Mouse (Mus musculus): ENCODE measurements at regions not wholly inside any gene's neighbourhood (a gene's known extent, or its start where the extent isn't known, plus 50 kb on each side); places are given as distances from the start of the nearest gene placed in this dataset.
A peak's percentile ranks its signal among the peaks of the same experiment; 100 is the strongest.

DNA sequence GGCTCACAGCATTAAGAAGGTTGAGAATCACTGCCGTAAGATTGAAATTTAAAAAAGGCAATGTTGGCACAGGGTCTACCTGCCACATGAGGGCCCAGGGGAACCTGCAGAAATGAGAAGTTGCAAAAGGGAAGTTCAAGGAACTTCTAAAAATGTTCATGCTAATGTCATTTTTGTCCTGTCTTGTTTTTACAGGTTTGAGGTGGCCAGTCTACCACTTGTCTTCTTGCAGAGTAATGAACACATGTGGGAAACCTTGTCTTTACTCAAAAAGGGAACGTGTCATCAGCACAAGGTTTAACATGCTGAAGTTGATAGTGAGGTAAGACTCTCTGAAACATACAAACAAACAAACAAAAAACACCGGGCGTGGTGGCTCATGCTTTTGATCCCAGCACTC is 71.4 kb upstream of the Nanos1 start:
- no peak overlapping the region for H3K27ac ChIP-seq
- no peaks in the 10 kb centered on the region for H3K27me3 ChIP-seq
- ATAC-seq: no peak
- no peaks in the 10 kb centered on the region for H3K9me3 ChIP-seq
- no peak overlapping the region for H3K4me3 ChIP-seq (replicated peaks)
- H3K36me3 ChIP-seq: no peaks in the 10 kb centered on the region
- H3K9ac ChIP-seq (replicated peaks): no peak overlapping the region
- WGBS: 95% methylated on average over 4 of the region's 4 CpGs
- H3K4me2 ChIP-seq (replicated peaks): no peak overlapping the region
- H3K4me1 ChIP-seq (replicated peaks): peaks cover 4% of the 10 kb centered on the region; the same call in 1 of the 2 replicates

DNA sequence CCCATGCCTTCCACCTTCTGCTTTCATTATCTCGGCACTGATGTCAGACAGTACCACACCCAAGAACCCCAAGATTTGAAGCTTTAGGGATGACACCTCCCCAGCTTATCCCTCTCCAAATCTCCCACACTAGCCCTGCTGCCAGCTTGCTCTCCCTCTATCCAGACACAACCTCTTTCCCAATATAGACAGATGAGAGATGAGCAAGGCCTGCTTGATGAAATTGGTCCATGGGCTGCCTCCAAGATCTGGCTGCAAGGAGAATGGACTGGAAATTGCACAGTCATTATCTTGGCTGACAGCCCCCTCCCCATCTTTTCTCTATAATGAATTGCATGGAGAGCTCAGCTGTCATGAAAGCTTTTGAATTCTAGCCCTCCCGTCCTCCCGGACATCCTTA is 73.5 kb upstream of the Nanos1 start:
- Histone ChIP-seq H3K36me3 (no peaks in the 10 kb centered on the region), H3K9me3 (no peaks in the 10 kb centered on the region), H3K4me1 (replicated peaks) (peaks cover 4% of the 10 kb centered on the region; the same call in 1 of the 2 replicates), H3K27me3 (no peaks in the 10 kb centered on the region), H3K4me2 (replicated peaks) (no peak overlapping the region), H3K4me3 (replicated peaks) (no peak overlapping the region), H3K27ac (peak overlapping the region; percentile 47; the same call in 1 of the 2 replicates), H3K9ac (replicated peaks) (no peak overlapping the region)
- peak; percentile 75 for ATAC-seq
- WGBS: 45% methylated on average over 3 of the region's 3 CpGs

DNA sequence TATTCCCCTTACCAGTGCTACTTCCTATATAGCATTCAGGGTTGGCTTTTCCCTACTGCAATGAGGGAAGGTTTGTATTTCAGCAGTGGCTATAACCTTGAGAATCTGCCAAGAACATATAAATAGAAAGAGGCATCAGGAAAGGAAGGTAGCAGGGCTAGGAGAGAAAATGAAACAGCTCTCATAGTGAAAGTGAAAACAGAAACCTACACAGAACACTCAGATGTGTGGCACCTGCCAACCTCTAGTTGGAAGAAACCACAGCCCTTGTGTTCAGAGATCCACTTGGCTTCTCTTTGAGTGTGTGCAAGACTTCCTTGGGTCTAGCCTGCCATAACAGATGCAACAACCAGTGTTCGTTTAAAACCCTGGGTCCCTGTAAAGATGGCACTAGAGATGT is 74.3 kb upstream of the Nanos1 start:
- no peak overlapping the region for H3K9ac ChIP-seq (replicated peaks)
- peaks cover 4% of the 10 kb centered on the region; the same call in 1 of the 2 replicates for H3K4me1 ChIP-seq (replicated peaks)
- H3K27me3 ChIP-seq: no peaks in the 10 kb centered on the region
- H3K9me3 ChIP-seq: no peaks in the 10 kb centered on the region
- WGBS: 59% methylated on average over 1 of the region's 1 CpGs
- H3K36me3 ChIP-seq: no peaks in the 10 kb centered on the region
- peak overlapping the region; percentile 7; the same call in 1 of the 2 replicates for H3K27ac ChIP-seq
- H3K4me3 ChIP-seq (replicated peaks): no peak overlapping the region
- no peak for ATAC-seq
- H3K4me2 ChIP-seq (replicated peaks): no peak overlapping the region

DNA sequence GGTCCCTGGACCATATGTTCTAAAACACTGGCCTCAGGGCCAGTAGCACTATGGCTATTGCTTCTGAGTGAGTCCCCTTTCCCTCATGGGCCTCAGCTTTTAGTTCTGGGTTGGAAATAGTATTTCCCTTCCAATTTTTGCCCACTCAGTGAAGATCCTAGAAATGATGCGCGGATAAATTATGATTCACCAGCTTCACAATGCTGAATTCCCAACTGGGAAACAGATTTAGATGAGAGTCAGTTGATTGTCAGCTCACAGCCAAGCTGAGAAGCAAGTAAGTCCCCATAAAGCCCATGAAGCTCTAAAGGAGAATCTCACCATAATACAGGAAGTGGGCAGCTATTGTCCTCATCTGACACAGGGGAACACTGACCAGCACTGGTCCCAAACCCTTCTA is 77.6 kb upstream of the Nanos1 start:
- Histone ChIP-seq H3K36me3 (no peaks in the 10 kb centered on the region), H3K9ac (replicated peaks) (no peak overlapping the region), H3K27ac (no peak overlapping the region), H3K9me3 (no peaks in the 10 kb centered on the region), H3K4me3 (replicated peaks) (no peak overlapping the region), H3K4me2 (replicated peaks) (no peak overlapping the region), H3K27me3 (no peaks in the 10 kb centered on the region), H3K4me1 (replicated peaks) (peaks cover 7% of the 10 kb centered on the region; the same call in 1 of the 2 replicates)
- WGBS: 86% methylated on average over 2 of the region's 2 CpGs
- ATAC-seq: no peak

DNA sequence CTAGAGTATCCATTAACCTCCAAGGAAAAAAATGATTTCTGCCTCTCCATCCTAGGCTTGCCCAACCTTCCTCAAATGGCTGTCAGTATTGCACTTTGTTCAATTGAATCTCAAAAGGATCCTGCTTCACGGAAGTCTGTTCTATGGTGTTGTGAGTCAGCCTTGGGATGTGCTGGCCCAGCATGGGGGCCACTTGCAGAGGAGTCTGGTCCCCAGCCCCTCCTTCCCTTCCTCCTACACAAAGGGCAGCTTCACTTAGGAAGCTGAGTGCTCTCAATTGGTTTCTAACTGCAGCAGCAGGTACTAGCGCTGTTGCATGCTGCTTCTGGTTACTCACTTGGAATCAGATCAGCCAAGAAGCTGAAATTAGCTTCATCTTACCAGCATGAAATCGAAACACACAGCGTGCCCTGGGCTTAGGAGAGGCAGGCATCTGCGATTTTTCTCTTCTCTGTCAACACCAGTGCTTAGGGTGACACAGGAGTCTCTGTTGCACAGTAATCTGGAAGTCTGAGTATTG is 80.8 kb upstream of the Nanos1 start:
- no peak for ATAC-seq
- H3K36me3 ChIP-seq: no peaks in the 10 kb centered on the region
- no peak overlapping the region for H3K27ac ChIP-seq
- H3K9ac ChIP-seq (replicated peaks): no peak overlapping the region
- no peak overlapping the region for H3K4me2 ChIP-seq (replicated peaks)
- H3K9me3 ChIP-seq: no peaks in the 10 kb centered on the region
- WGBS: 35% methylated on average over 5 of the region's 5 CpGs
- 0 out of 2 replicates have a peak, but pooled peaks cover 3% of the 10 kb centered on the region for H3K4me1 ChIP-seq (replicated peaks)
- H3K27me3 ChIP-seq: no peaks in the 10 kb centered on the region
- no peak overlapping the region for H3K4me3 ChIP-seq (replicated peaks)

DNA sequence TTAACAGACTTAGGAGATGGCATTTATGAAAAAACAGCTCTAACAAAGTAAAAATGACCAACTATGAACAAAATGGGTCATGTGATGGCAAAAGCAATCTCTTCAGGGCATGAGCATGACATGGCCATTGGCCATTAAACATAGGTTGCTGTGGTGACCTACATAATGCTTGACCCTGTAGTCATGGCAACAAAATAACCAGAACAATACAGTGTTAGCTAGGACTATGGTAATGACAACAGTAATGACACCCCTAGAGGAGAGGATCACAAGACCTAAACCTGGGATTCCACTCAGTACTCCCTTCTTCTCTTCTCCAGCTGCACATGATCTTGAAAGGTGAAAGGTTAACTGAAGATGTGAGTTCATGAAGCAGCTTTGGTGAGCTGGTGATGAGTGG is 85.0 kb upstream of the Nanos1 start:
- no peak overlapping the region for H3K27ac ChIP-seq
- no peak overlapping the region for H3K4me2 ChIP-seq (replicated peaks)
- H3K9ac ChIP-seq (replicated peaks): no peak overlapping the region
- H3K27me3 ChIP-seq: no peaks in the 10 kb centered on the region
- ATAC-seq: no peak
- 0 out of 2 replicates have a peak, but pooled peaks cover 3% of the 10 kb centered on the region for H3K4me1 ChIP-seq (replicated peaks)
- H3K9me3 ChIP-seq: no peaks in the 10 kb centered on the region
- no peaks in the 10 kb centered on the region for H3K36me3 ChIP-seq
- H3K4me3 ChIP-seq (replicated peaks): no peak overlapping the region

DNA sequence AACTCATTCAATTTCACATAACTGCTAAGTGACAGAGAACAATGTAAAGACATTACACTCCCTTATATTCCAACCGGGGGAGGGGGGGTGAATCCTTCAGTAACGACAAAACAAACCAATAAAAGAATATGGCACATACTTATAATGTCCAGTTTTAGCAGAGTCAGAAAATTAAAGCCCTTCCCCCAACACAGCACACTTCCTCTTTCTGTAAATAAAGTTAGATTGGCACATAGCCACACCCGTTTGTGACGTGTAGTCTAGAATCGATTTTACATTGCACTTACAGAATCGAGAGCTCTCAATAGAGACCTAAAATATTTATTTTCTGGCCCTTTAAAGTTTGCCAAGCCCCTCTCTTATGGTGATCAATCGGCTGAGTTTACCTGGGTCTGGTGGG is 85.0 kb upstream of the Cacul1 start:
- no peak for ATAC-seq
- WGBS: 91% methylated on average over 7 of the region's 7 CpGs
- H3K36me3 ChIP-seq: no peaks in the 10 kb centered on the region

DNA sequence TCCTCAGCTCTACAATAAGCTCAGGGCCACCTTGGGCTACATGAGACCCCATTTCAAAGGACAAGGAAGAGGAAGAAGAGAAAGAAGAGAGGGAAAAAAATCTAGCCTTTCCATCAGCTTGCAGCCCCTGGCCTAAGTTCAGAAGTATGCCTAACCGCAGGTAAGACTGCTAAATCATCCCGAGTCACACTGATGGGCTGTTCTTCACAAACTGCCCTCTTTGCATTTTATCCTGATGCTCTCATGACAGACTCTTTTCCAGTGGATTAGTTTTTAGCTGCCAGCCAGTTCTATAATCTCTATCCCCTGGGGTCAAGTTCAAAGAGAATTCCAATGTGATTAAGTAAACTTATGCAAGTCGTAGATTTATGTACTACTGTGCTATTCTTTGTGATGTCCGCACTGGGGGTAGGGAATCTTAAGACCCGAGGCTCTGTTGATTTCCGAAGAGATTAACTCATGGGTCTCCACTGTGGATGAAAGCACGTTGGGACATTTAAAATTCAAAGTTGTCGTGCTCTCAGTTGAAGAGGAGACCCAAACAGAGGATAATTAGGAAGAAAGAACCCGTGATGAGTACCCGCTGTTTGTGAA is 70.4 kb upstream of the Cacul1 start:
- peak; percentile 90 for ATAC-seq
- H3K27ac ChIP-seq: peak overlapping the region; percentile 51; the same call in 1 of the 2 replicates
- no peaks in the 10 kb centered on the region for H3K27me3 ChIP-seq
- no peak overlapping the region for H3K4me3 ChIP-seq (replicated peaks)
- no peaks in the 10 kb centered on the region for H3K9me3 ChIP-seq
- H3K36me3 ChIP-seq: no peaks in the 10 kb centered on the region
- peaks cover 15% of the 10 kb centered on the region for H3K4me1 ChIP-seq (replicated peaks)
- no peak overlapping the region for H3K4me2 ChIP-seq (replicated peaks)
- no peak overlapping the region for H3K9ac ChIP-seq (replicated peaks)
- 9% methylated on average over 10 of the region's 10 CpGs for WGBS

More for the DNA sequence above, 85.0 kb upstream of the Cacul1 start:
- Histone ChIP-seq H3K4me1 (replicated peaks) (no peaks in the 10 kb centered on the region), H3K4me3 (replicated peaks) (no peak overlapping the region), H3K9me3 (no peaks in the 10 kb centered on the region), H3K27me3 (no peaks in the 10 kb centered on the region), H3K9ac (replicated peaks) (no peak overlapping the region), H3K4me2 (replicated peaks) (no peak overlapping the region), H3K27ac (no peak overlapping the region)

DNA sequence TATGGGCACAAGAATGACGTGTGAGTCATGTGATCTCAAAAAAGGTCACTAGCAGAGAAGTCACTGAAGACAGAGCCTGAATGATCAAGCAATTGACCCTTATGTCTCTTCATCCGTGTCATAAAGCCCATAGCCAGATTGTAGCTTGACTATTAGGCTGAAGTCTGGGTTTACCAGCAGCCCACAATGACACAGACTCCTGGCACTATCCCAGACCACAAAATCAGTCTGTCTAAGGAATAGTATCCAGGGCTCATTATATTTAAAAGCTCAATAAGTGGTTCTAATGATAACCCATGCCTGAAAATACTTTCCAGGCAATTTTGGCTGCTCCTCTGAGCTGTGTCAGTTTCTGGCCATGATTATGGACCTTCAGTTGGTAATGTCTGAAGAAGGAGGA is 59.2 kb upstream of the Cacul1 start:
- H3K4me2 ChIP-seq (replicated peaks): no peak overlapping the region
- no peaks in the 10 kb centered on the region for H3K9me3 ChIP-seq
- ATAC-seq: no peak
- no peaks in the 10 kb centered on the region for H3K27me3 ChIP-seq
- WGBS: 65% methylated on average over 2 of the region's 2 CpGs
- no peak overlapping the region for H3K4me3 ChIP-seq (replicated peaks)
- no peaks in the 10 kb centered on the region for H3K4me1 ChIP-seq (replicated peaks)
- H3K36me3 ChIP-seq: no peaks in the 10 kb centered on the region
- no peak overlapping the region for H3K27ac ChIP-seq
- no peak overlapping the region for H3K9ac ChIP-seq (replicated peaks)

Data from midbrain, embryonic 13.5 days (tissue).